Mouse (Mus musculus) G1E (cell line): ENCODE results near the gene Gm156. TPM values are rescaled to one million over a fixed set of nuclear protein-coding genes. Genes with fewer than 3 reads are reported as not detected.

ENCODE experiments used
- ATAC-seq: 2 replicates; pipeline ENCODE4 v1.8.0; 2016; ENCODE audit warnings: mild to moderate bottlenecking; ENCODE audit not compliant: insufficient number of reproducible peaks, poor library complexity, low FRiP score, severe bottlenecking; ENCODE audit errors: extremely low read depth
- DNase-seq: peaks from one replicate; pipeline ENCODE4 v3.0.0; 2012; ENCODE audit warnings: low spot score
- H3K27me3 ChIP-seq: 2 replicates; pipeline ENCODE4 v1.6.1; 2012; ENCODE audit warnings: mild to moderate bottlenecking, low read length, inconsistent platforms; ENCODE audit not compliant: insufficient read depth
- H3K36me3 ChIP-seq: replicated peaks from 2 replicates; pipeline ENCODE3; 2012; ENCODE audit warnings: mild to moderate bottlenecking, inconsistent platforms
- H3K4me1 ChIP-seq: 2 replicates; pipeline ENCODE4 v1.6.1; 2012; ENCODE audit warnings: low read depth, low read length, inconsistent platforms, mixed read lengths; ENCODE audit not compliant: insufficient read depth
- H3K4me3 ChIP-seq: 2 replicates; pipeline ENCODE4 v1.5.1; 2012; ENCODE audit warnings: low read depth, mild to moderate bottlenecking, inconsistent platforms, low read length, moderate library complexity, mixed read lengths
- H3K9me3 ChIP-seq: replicated peaks from 2 replicates; pipeline ENCODE4 v1.6.1; 2012; ENCODE audit warnings: inconsistent platforms
- CTCF ChIP-seq: IDR thresholded peaks from 2 replicates; pipeline ENCODE4 v1.5.1; 2012; ENCODE audit warnings: low read depth, low read length, inconsistent platforms, mixed read lengths
- GATA1 ChIP-seq: IDR thresholded peaks from 2 replicates; pipeline ENCODE4 v1.6.1; 2012; ENCODE audit warnings: borderline replicate concordance, low read length, inconsistent platforms, mixed read lengths
- GATA2 ChIP-seq: IDR thresholded peaks from 2 replicates; pipeline ENCODE4 v1.6.1; 2012; ENCODE audit warnings: low read depth, low read length, inconsistent platforms, borderline replicate concordance
- POLR2AphosphoS5 ChIP-seq: IDR thresholded peaks from 2 replicates; pipeline ENCODE4 v1.6.1; 2012; ENCODE audit warnings: low read depth, low read length, inconsistent platforms; ENCODE audit not compliant: insufficient replicate concordance
- TAL1 ChIP-seq: conservative IDR thresholded peaks from 2 replicates; pipeline ENCODE4 v1.6.1; 2012; ENCODE audit warnings: low read depth, low read length, inconsistent platforms, mixed read lengths
- polyA plus RNA-seq: library from polyadenylated mRNA; stranded (reverse); fragments of >175 nt; gene quantifications from 2 replicates; pipeline ENCODE4 v1.2.3, GENCODE M21; 2012
- total RNA-seq, 2 experiments: library from RNA; stranded (forward) in 1 of 2; stranded (reverse) in 1 of 2; fragments of 200-1000 nt in 1 of 2; fragments of >200 nt in 1 of 2; fragmentation: Nextera tagmentation in 1 of 2; gene quantifications; 2 replicates each; pipeline ENCODE4 v1.2.3; 2014 to 2017

The Gm156 gene
- total and polyA plus RNA-seq, 3 experiments, result not detected

- Histone ChIP-seq H3K36me3 (no peaks in the 10 kb centered on the region), H3K4me3 (no peak within 1 kb of the TSS), H3K9me3 (no peaks in the 10 kb centered on the region), H3K4me1 (no peaks in the 10 kb centered on the region), H3K27me3 (no peaks in the 10 kb centered on the region)
- no peak for TF ChIP-seq GATA1
- no peak for TF ChIP-seq CTCF
- TF ChIP-seq TAL1, result no peak
- ATAC-seq, result no peak
- DNase-seq, result no peak
Observed at GRCm38 (mm10) chr6:129740069-129740721, 43.9 kb downstream of the Gm156 start, which contains the start of gene Klri2. Klri2 (minus strand) TSS chr6:129740484.

GRCm38 (mm10) chr6:129736414-129736813, 47.7 kb downstream of the Gm156 start:
- DNase-seq, result no peak
- ATAC-seq, result no peak
- Histone ChIP-seq H3K36me3 (no peaks in the 10 kb centered on the region), H3K4me3 (no peak overlapping the region), H3K9me3 (no peaks in the 10 kb centered on the region), H3K27me3 (no peaks in the 10 kb centered on the region), H3K4me1 (no peaks in the 10 kb centered on the region)
- TF ChIP-seq GATA1 (no peak), GATA2 (no peak), POLR2AphosphoS5 (no peak), CTCF (no peak), TAL1 (no peak)

- ATAC-seq (no peak), DNase-seq (no peak)
- TF ChIP-seq POLR2AphosphoS5, result no peak
- TF ChIP-seq TAL1, result no peak
- TF ChIP-seq GATA1, result no peak
- no peak for TF ChIP-seq GATA2
- no peak for TF ChIP-seq CTCF
Observed at GRCm38 (mm10) chr6:129727237-129727636, 56.8 kb downstream of the Gm156 start.

GRCm38 (mm10) chr6:129721390-129721789, 62.7 kb downstream of the Gm156 start:
- no peaks in the 10 kb centered on the region for H3K27me3 ChIP-seq
- TF ChIP-seq GATA2 (no peak), CTCF (no peak), TAL1 (no peak), GATA1 (no peak), POLR2AphosphoS5 (no peak)
- DNase-seq, result no peak
- ATAC-seq, result no peak
- peaks cover 2% of the 10 kb centered on the region; the same call in 1 of the 2 replicates for H3K9me3 ChIP-seq
- H3K4me3 ChIP-seq, result no peak overlapping the region
- no peaks in the 10 kb centered on the region for H3K4me1 ChIP-seq
- no peaks in the 10 kb centered on the region for H3K36me3 ChIP-seq

More at GRCm38 (mm10) chr6:129727237-129727636, 56.8 kb downstream of the Gm156 start:
- no peak overlapping the region for H3K4me3 ChIP-seq
- H3K4me1 ChIP-seq, result no peaks in the 10 kb centered on the region
- H3K9me3 ChIP-seq, result no peaks in the 10 kb centered on the region
- H3K36me3 ChIP-seq, result no peaks in the 10 kb centered on the region
- no peaks in the 10 kb centered on the region for H3K27me3 ChIP-seq

GRCm38 (mm10) chr6:129720487-129720886, 63.6 kb downstream of the Gm156 start:
- DNase-seq (no peak), ATAC-seq (no peak)
- Histone ChIP-seq H3K36me3 (no peaks in the 10 kb centered on the region), H3K4me1 (no peaks in the 10 kb centered on the region), H3K4me3 (no peak overlapping the region), H3K9me3 (peaks cover 2% of the 10 kb centered on the region; the same call in 1 of the 2 replicates), H3K27me3 (no peaks in the 10 kb centered on the region)
- TF ChIP-seq TAL1 (no peak), GATA2 (no peak), CTCF (no peak), GATA1 (no peak), POLR2AphosphoS5 (no peak)

GRCm38 (mm10) chr6:129717032-129717431, 67.0 kb downstream of the Gm156 start, which contains the start of gene Klri1:
Klri1 (minus strand) TSS chr6:129717132.
- Histone ChIP-seq H3K9me3 (peaks cover 2% of the 10 kb centered on the region; the same call in 1 of the 2 replicates), H3K27me3 (no peaks in the 10 kb centered on the region), H3K4me3 (no peak within 1 kb of the TSS), H3K36me3 (no peaks in the 10 kb centered on the region), H3K4me1 (no peaks in the 10 kb centered on the region)
- DNase-seq, result no peak
- TF ChIP-seq CTCF (no peak), GATA2 (no peak), POLR2AphosphoS5 (no peak), GATA1 (no peak), TAL1 (no peak)
- ATAC-seq, result no peak

Other genes starting within 250 kb of the Gm156 start
- not detected in 2 replicates for gene Klre1, start 206.4 kb downstream of the Gm156 start, total RNA-seq (2014; fragmentation: Nextera tagmentation)
- 0.12 and 0.16 TPM in 2 replicates for gene Klre1, start 206.4 kb downstream of the Gm156 start, total RNA-seq (2017)
- not detected in 2 replicates for gene Klre1, start 206.4 kb downstream of the Gm156 start, polyA plus RNA-seq
- gene Klrd1, start 192.5 kb downstream of the Gm156 start, total RNA-seq (2014; fragmentation: Nextera tagmentation), result not detected in 2 replicates
- not detected in 2 replicates for gene Klrd1, start 192.5 kb downstream of the Gm156 start, total RNA-seq (2017)
- not detected in 2 replicates for gene Klrd1, start 192.5 kb downstream of the Gm156 start, polyA plus RNA-seq
- not detected in 2 replicates for gene Klrk1, start 160.4 kb downstream of the Gm156 start, total RNA-seq (2014; fragmentation: Nextera tagmentation)
- 0.12 and 0.38 TPM in 2 replicates for gene Klrk1, start 160.4 kb downstream of the Gm156 start, total RNA-seq (2017)
- not detected in 2 replicates for gene Klrk1, start 160.4 kb downstream of the Gm156 start, polyA plus RNA-seq
- gene Klrc3, start 140.9 kb downstream of the Gm156 start, total RNA-seq (2014; fragmentation: Nextera tagmentation), result not detected in 2 replicates
- 0.27 TPM in 1 of 2 replicates, not detected in the other for gene Klrc3, start 140.9 kb downstream of the Gm156 start, total RNA-seq (2017)
- not detected in 2 replicates for gene Klrc3, start 140.9 kb downstream of the Gm156 start, polyA plus RNA-seq
- gene Klrc2, start 123.6 kb downstream of the Gm156 start, total RNA-seq (2014; fragmentation: Nextera tagmentation), result not detected in 2 replicates
- gene Klrc2, start 123.6 kb downstream of the Gm156 start, total RNA-seq (2017), result 0.11 and 0.29 TPM in 2 replicates
- gene Klrc2, start 123.6 kb downstream of the Gm156 start, polyA plus RNA-seq, result not detected in 2 replicates
- not detected in 2 replicates for gene Klrc1, start 105.3 kb downstream of the Gm156 start, total RNA-seq (2014; fragmentation: Nextera tagmentation)
- not detected in 2 replicates for gene Klrc1, start 105.3 kb downstream of the Gm156 start, total RNA-seq (2017)
- not detected in 2 replicates for gene Klrc1, start 105.3 kb downstream of the Gm156 start, polyA plus RNA-seq
- not detected in 2 replicates for gene Klri1, start 67.1 kb downstream of the Gm156 start, total RNA-seq (2014; fragmentation: Nextera tagmentation)
- not detected in 2 replicates for gene Klri1, start 67.1 kb downstream of the Gm156 start, total RNA-seq (2017)
- not detected in 2 replicates for gene Klri1, start 67.1 kb downstream of the Gm156 start, polyA plus RNA-seq
- gene Klri2, start 43.8 kb downstream of the Gm156 start, total RNA-seq (2014; fragmentation: Nextera tagmentation), result not detected in 2 replicates
- 0.06 and 0.16 TPM in 2 replicates for gene Klri2, start 43.8 kb downstream of the Gm156 start, total RNA-seq (2017)
- not detected in 2 replicates for gene Klri2, start 43.8 kb downstream of the Gm156 start, polyA plus RNA-seq
- not detected in 2 replicates for gene Gm17631, start 78.4 kb upstream of the Gm156 start, total RNA-seq (2014; fragmentation: Nextera tagmentation)
- not detected in 2 replicates for gene Gm17631, start 78.4 kb upstream of the Gm156 start, total RNA-seq (2017)
- not detected in 2 replicates for gene Gm17631, start 78.4 kb upstream of the Gm156 start, polyA plus RNA-seq
- gene Klra17, start 92.4 kb upstream of the Gm156 start, total RNA-seq (2014; fragmentation: Nextera tagmentation), result not detected in 2 replicates
- not detected in 2 replicates for gene Klra17, start 92.4 kb upstream of the Gm156 start, total RNA-seq (2017)
- gene Klra17, start 92.4 kb upstream of the Gm156 start, polyA plus RNA-seq, result not detected in 2 replicates
- gene Klra5, start 133.4 kb upstream of the Gm156 start, total RNA-seq (2014; fragmentation: Nextera tagmentation), result not detected in 2 replicates
- not detected in 2 replicates for gene Klra5, start 133.4 kb upstream of the Gm156 start, total RNA-seq (2017)
- gene Klra5, start 133.4 kb upstream of the Gm156 start, polyA plus RNA-seq, result not detected in 2 replicates
- gene Klra6, start 242.7 kb upstream of the Gm156 start, total RNA-seq (2014; fragmentation: Nextera tagmentation), result not detected in 2 replicates
- gene Klra6, start 242.7 kb upstream of the Gm156 start, total RNA-seq (2017), result not detected in 2 replicates
- not detected in 2 replicates for gene Klra6, start 242.7 kb upstream of the Gm156 start, polyA plus RNA-seq